Mouse (Mus musculus): ENCODE results near the gene Fbxo11.

The Fbxo11 gene

DNA sequence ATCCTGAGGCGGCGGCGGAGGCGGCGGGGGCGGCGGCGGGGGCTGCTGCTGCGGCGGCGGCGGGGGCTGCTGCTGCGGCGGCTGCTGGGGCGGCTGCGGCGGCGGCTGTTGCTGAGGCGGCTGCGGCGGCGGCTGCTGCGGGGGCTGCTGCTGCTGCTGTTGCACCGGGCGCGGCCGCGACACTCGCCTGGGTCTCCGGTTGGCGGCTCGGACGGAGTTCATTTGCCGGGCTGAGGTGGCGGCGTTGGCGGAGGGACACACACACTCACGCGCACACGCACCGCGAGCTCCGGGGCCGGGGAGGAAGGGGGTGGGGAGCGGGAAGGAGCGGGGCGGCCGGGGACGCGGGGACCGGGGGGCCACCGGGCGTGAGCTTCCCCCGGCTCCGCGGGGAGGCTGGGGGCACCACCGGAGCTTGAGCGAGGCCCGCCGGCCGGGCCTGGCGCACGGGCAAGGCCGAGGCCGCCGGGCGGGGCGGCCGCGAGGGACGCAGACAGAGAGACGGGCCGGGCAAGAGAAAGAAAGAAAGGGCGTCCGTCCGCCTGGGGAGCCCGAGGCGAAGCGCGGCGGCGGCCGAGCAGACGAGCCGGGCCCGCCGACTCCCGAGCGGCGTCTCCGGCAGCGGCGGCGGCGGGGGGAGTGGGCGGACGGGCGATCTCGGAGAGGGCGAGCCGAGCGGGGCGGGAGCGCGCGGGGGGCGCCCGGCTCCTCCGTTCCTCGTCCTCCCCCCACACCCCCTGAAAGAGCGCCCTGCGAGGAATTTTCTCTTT is at the start of gene Fbxo11:
Gene Fbxo11, minus strand, starts transcription at position 261 of the 770 bp plus-strand sequence.
- peak; percentile 42 to 48 for DNase-seq (ENCODE audit: low spot score in 2 of 2)

DNA sequence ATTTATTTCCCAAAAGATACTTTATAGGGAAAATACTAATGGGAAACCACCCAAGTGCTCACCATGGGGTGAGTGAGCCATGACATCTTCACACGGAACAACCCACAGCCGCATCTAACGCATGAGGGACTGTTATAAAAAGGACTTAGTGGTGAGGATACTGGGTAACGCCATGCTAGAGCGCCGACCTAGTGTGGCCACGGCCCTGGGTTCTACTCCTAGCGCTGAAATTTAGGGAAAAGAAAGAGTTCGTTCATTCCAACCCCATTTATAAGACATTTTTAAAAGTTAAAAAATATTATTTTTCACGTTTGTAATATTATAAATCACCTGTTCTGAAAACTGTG is 48.8 kb upstream of the Fbxo11 start:
- no peak for DNase-seq (ENCODE audit: low spot score in 2 of 2)

DNA sequence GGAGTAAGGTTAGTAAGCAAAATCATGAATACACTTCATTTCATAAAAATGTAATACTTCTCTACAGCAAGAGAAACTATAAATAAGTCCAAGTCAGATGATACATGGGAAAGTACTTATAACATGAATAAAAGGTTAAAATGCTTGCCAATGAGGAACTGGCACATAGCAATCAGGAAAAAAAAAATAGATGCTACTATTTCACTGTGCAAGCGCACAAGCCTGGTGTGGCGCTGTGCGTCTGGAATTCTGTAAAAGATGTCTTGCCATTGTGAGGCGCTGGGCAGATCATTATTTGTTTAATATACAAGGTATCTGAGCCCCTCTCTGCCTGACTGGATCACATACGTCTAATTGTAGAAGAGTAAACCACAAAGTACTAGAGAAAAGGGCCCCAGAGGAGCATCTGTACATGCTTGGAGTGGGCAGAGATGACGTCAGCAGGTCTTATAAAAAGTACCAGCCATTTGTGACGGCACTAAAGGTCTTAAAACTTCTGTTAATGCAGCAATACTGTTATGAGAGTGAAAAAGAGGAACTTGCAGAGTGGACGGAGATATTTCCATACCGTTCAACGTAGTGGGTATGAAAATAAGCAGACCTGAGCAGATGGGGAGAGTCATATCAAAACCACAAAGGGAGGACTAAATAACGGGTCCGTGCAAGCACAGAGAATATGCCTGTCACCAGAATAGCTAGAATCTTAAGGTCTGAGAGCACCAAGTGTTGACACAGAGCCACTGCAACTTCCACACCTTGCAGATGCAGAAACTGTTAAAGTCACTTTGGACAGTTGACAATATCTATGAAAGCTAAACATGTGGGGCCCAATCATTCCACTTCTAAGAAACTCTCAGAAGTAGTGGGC is 48.2 kb upstream of the Fbxo11 start:
- DNase-seq (ENCODE audit: low spot score in 2 of 2) = no peak

DNA sequence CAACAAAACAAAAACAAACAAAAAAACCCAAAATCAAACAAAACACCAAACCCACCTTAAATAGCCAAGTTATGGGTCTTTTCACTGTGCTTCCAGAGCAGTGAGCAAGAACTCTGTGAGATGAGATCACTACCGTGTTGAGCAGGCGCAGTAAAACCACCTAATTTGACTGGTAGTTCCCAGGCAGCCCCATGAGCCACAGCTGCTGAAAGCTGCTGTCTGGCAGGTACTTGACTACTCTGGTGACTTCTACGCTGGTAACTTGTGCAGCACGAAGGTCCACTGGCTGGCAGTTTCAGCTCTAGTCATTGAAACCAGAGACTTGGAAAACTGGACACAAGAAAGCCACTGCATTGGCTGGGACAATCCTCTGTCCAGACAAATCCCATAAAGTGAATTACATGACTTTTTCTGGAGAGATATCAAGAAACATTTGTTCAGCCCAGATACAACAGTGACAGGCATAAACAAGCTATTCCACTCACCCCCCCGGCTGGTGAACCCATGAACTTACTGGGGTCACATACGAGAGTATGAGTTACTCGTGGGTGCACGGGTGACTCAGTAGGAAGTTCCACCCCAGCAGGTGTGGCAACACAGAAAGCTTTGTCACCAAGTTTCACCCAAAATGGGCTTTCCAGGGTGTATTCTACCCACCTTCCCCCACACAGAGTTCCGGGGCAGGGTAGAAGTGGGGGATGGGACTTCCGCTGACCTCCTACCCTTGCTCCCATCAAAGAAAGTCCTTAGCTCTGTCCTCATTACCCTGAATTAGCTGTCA is 47.0 kb upstream of the Fbxo11 start:
- no peak for DNase-seq (ENCODE audit: low spot score in 2 of 2)

DNA sequence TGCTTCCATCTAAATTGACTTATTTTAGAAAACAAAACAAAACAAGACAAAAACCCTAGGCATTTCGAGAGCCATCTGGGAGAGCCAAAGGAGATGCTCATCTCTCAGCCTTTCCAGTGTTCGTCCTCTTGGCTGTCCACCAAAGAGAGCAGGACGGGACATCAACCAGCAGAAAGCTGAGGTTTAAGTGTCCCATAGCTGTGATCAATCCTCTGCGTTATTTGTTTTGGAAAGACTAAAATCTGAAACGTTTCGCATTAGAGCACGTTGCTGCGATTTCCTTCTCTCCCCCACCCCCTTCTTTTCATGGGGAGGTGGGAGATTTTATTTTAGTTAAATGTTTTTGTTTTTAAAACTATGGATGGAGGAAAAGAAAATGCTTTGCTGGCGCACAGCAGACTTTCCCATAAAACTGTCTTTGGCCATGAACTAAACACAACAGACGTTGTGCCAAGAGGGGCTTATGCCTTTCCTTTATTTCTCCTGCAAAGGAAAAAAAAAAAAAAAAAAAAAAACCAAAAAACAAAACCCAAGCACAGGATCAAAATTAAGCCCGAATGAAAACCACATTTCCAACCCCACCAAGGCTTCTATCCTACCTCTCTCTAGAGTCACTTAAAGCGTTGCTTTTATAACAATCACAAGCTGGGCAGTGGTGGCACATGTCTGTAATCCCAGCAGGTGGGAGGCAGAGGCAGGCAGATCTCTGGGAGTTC is 46.1 kb upstream of the Fbxo11 start:
- no peak for DNase-seq (ENCODE audit: low spot score in 2 of 2)

DNA sequence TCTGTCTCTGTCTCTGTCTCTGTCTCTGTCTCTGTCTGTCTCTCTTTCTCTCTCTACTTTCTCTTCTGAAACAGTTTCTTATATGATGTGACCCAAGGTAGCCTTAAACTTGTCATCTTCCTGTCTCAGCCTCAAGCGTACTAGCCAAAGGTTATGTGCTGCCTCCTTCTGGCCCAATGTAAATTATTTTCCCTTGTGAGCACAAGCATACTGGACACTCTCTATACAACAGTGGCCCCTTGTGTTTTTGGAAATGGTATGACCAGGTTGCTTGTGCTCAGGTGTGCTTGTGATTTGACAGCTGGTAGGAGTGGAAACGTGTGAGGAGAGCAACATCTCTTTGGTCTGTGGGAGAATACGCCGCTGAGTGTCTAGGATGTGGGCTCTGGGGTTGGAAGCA is 42.6 kb upstream of the Fbxo11 start:
- DNase-seq (ENCODE audit: low spot score in 2 of 2) = no peak

DNA sequence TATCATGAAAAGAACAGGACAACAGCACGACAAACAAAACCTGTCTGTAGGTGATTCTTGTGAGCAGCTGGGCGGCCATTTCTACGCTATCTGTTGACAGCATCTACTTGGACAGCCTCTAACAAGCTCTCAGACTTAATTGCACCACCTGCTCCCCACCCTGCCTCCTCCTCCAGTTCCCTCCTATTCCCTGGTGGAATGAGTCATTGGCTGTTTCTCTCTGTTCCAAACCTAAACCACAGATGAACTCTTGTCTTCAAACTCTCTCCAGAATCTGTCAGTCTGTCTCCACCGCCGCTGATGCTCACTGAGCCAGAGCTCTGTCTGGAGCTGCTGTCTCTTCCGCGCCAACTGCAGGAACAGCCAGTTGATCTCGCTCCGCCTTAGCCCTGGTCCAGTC is 41.3 kb upstream of the Fbxo11 start:
- DNase-seq (ENCODE audit: low spot score in 2 of 2) = no peak

DNA sequence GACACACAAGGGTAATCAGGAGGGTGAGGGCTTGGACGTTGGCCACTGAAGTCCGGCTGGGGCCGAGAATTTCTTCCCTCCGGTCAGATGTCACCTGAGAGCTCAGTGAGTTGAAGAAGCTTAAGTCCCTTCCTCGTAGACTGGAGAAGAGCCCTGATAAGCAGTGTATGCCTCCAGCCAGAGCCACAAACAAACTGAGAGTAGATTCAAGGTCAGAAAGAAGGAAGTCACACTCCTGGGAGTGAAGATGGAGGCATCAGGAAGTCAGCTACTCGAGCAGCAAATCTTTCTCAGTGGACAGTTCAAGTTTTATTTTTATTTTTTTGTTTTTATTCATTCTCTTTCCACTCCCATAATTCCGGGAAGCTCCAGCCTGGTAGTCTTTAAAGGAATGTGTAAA is 37.5 kb upstream of the Fbxo11 start:
- DNase-seq (ENCODE audit: low spot score in 2 of 2) = no peak

DNA sequence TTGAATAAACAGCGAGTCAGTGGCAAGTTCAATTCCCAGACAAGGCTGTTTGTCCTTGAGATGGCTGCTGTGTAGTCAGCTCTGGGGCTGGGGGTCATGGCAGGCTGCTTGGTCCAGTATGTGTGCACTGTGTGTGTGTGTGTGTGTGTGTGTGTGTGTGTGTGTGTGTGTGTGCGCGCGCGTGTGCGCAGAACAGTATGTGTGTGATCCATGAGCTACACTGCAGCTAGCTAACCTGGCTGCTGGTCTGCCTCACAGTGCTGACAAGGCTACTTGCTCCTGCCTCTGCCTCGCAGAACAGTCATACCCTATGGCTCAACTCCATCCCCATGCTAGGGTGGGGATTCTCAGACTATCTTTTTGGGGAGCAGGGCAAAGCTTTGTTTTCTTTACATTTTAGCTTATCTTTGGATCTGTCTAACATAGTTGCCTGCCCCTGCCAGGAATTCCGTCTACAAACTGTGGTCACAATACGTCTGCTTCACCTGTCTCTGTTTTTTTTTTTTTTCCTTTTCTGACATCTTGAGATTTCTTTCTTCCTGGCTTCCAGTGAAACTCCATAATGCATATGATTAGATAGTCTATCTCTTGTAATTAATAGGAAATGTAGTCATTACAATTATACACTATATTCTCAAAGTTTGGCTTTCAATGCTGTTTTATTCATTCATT is 33.2 kb upstream of the Fbxo11 start:
- DNase-seq (ENCODE audit: low spot score in 2 of 2) = no peak

DNA sequence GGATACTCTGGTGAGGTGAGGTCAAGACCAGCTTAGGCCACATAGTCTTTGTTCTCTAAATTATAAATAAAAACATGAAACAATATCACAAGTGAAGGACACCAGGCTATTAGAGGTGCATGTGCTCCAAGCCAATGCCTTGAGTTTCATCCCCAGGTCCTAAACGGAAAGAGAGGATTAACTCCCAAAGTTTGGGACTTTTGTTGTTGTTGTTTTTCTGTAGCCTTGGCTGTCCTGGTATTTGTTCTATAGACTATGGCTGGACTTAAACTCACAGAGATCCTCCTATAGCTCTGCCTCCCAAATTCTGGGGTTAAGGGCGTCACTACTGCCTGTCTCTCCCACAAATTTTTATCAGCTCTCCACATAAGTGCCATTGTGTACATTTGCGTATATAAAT is 32.5 kb upstream of the Fbxo11 start:
- no peak for DNase-seq (ENCODE audit: low spot score in 2 of 2)

DNA sequence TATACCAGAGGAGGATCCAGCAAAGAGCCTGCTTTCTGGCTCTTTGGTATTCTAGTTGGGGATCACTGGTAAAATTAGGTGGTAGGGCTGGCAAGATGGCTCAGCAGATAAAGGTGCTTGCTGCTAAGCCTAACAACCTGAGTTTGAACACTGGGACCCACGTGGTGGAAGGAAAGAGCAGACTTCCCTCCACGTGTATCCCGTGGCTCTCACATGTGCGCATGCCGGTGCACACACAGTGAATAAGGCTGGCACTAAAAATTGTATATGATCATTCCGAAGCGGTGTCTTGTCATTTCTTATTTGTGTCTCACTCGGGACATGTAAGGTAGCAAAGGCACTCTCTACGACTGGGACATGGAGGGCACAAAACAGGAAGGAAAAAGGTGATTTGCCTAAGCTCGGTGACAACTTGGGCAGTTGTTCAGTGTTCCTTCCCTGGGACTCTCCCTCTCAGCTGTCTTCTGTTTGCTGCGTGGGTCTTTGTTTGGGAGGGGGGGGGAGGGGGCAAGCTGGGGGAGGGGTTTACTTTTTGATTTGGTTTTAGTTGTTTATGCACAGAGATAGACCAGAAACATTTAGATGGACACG is 31.8 kb upstream of the Fbxo11 start:
- DNase-seq (ENCODE audit: low spot score in 2 of 2) = no peak

DNA sequence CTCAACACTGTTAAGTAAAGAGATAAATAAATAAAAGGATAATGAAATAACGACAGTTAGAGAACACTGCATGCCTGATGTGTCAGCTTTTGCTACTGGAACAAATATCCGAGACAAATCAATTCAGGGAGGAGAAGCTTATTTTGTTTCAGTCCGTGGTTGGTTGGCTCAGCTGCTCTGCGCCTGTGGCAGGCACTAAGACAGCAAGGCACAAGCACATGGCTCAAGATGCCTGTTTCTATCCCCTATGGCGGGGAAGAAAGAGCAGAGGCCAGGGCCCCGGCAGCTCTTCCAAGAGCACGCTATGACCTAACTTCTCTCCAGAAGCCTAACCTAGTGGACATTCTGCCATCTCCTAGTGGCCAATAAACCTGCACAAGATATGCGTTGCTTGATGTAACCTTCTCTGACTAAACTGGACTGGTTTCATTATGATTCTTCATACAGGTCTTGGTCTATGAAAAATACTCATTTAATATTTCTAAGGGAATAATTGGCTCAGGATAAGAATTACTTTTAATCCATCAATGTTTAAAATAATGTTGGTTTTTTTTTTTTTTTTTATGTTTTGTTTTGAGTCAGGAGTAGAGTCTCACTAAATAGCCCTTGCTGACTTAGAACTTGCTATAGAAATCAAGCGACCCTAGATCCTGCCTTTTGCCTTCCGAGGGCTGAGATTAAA is 30.6 kb upstream of the Fbxo11 start:
- DNase-seq (ENCODE audit: low spot score in 2 of 2) = no peak

DNA sequence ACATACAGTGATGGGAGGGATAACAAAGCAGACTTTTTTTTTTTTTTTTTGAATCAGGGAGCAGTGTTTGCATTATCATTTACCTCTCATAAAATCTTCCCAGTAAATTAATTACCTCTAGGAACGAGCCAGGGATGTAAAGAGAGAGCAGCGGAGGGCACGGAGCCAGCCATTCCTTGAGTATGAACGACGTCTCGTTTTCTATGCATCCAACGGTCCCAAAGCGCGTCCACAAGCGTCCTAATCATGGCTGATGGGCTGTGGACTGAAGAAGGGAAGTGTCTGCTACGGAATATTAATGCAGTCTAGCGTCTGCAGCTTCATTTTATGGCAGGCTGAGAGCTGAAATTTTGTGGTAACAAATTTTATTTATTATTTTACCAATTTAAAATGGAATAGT is 29.2 kb upstream of the Fbxo11 start:
- DNase-seq (ENCODE audit: low spot score in 2 of 2) = no peak

DNA sequence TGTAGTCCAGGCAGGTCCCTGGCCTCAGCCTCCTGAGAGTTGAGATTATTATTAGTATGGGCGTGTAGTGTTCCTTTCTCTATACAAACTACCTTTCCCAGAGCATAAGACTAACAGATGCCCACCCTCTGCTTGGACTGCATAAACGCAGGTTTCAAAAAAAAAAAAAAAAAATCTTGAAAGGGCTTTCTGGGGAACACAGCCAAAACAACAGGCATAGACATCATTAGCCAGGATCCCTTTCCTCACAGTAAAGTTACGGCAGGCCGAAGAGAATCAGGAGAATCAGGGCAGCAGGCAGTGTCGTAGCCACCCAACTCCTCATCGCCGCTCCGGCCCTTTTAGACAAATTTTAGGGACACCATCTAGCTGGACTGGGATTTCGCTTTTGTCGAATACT is 28.7 kb upstream of the Fbxo11 start:
- no peak for DNase-seq (ENCODE audit: low spot score in 2 of 2)

DNA sequence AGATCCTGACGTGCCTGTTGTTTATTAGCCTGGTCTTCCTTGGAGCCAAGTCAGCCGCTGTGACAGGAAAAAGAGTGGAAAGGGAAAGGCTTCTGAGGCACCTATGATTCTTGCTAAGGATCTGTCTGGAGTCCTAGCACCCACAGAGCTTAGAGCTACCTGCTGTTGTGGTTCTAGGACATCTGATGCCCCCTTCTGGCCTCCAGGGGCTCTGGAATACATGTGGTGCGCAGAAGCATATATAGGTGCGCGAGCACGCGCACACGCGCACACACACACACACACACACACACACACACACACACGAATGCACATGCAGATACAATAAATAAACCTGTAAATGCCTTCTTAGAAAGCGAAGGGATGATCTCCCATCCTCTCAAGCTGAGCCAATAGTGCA is 20.9 kb upstream of the Fbxo11 start:
- DNase-seq (ENCODE audit: low spot score in 2 of 2) = no peak

DNA sequence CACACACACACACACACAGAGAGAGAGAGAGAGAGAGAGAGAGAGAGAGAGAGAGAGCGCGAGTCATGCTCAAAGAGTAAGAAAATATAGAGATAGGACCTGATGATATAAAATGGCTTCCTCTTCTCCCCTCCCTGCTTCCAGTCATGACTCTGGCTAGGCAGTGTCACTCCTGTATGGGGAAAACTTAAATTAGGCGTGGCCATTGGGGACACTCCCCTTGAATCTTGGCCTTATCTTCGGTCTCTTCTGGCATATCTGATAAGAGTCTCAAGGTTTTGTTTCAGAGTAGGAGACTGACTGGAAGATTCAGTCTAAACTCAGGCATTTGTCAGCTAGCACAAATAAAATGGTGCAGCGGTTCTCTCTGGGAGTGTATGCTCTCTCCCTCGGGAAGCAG is 16.4 kb upstream of the Fbxo11 start:
- DNase-seq (ENCODE audit: low spot score in 2 of 2) = no peak

DNA sequence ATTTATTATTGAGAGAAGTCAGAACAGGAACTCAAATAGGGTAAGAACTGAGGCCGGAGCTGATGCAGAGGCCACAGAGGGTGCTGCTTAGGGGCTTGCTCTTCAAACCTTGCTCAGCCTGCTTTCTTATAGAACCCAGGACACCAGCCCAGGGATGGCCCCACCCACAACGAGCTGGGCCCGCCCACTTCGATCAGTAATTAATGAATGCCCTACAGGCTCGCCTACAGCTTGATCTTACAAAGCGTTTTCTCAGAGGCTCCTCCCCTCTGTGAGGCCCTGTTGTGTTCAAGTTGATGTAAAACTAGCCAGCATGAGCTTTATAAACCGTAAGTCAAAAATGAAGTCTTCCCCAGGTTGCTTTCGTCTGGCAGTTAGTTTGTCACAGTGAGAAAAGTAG is 14.7 kb upstream of the Fbxo11 start:
- DNase-seq (ENCODE audit: low spot score in 2 of 2) = no peak

DNA sequence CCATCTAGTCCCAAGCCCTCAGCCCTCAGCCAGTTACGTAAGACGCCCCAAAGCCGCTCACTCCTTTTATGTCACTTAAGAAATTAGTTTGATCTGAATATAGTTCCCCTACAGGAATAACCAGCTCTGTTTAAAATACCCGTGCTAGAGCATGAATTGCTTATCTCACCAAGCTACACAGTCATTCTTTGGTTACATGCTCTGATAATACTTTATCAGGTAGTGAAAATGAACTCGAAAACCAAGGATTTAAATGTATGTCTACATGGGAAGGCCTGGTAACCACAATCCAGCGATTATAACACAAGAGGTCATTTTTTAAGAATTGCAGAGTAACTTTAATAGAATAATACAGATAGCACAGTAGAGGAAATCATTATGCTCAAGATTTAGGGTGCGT is 7.0 kb upstream of the Fbxo11 start:
- no peak for DNase-seq (ENCODE audit: low spot score in 2 of 2)

DNA sequence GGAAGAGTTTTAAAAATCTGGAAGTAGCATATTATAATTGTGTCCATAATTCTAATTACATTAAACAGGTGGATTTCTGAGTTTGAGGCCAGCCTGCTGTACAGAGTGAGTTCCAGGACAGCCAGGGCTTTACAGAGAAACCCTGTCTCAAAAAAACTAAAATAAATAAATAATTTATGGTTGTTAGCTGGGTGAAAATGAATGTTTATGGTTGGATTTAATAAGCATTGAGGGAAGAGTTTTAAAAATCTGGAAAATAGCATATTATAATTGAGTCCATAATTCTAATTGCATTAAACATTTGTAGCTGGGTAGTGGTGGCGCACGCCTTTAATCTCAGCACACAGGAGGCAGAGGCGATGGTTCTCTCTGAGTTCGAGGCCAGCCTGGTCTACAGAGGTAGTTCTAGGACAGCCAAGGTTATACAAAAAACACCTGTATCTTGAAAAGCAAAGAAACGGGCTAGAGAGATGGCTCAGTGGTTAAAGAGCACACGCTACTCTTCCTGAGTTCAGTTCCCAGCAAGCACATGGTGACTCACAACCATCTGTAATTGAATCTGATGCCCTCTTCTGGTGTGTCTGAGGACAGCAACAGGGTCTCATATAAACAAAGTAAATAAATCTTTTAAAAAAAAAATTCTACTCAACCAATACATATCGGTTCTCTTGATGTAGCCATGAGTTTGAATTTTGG is 3.1 kb upstream of the Fbxo11 start:
- no peak for DNase-seq (ENCODE audit: low spot score in 2 of 2)
